Mouse (Mus musculus): ENCODE data around the gene Ifrd2.

The Ifrd2 gene

GRCm38 (mm10) chr9:107625351-107626128, 38.1 kb downstream of the Ifrd2 start:
- peak; percentile 92 for DNase-seq

GRCm38 (mm10) chr9:107626158-107626843, 38.9 kb downstream of the Ifrd2 start:
- peak; percentile 95 for DNase-seq

- DNase-seq: peak; percentile 98
These were observed 39.4 kb downstream of the Ifrd2 start for GRCm38 (mm10) chr9:107626844-107627277.

GRCm38 (mm10) chr9:107627387-107628255, 40.2 kb downstream of the Ifrd2 start:
- peak; percentile 96 for DNase-seq

GRCm38 (mm10) chr9:107628721-107629410, 41.4 kb downstream of the Ifrd2 start:
- peak; percentile 99 for DNase-seq

- DNase-seq: no peak
These were observed 41.9 kb downstream of the Ifrd2 start for GRCm38 (mm10) chr9:107629411-107629730.

GRCm38 (mm10) chr9:107629901-107630425, 42.5 kb downstream of the Ifrd2 start:
- DNase-seq: peak; percentile 94

- DNase-seq: peak; percentile 96
These were observed 43.1 kb downstream of the Ifrd2 start for GRCm38 (mm10) chr9:107630576-107630975.

GRCm38 (mm10) chr9:107631311-107631826, 43.9 kb downstream of the Ifrd2 start:
- peak; percentile 92 for DNase-seq

GRCm38 (mm10) chr9:107631861-107632260, 44.4 kb downstream of the Ifrd2 start:
- DNase-seq: peak; percentile 95

- peak; percentile 98 for DNase-seq
These were observed 45.0 kb downstream of the Ifrd2 start for GRCm38 (mm10) chr9:107632478-107632877.

GRCm38 (mm10) chr9:107633091-107633660, 45.7 kb downstream of the Ifrd2 start:
- DNase-seq: peak; percentile 99

- DNase-seq: peak; percentile 97
These were observed 46.4 kb downstream of the Ifrd2 start for GRCm38 (mm10) chr9:107633661-107634405.

- DNase-seq: peak; percentile 91
These were observed 47.2 kb downstream of the Ifrd2 start for GRCm38 (mm10) chr9:107634406-107635278.

GRCm38 (mm10) chr9:107635279-107636028, 48.0 kb downstream of the Ifrd2 start, which contains the start of gene Gnai2:
TSS of gene Gnai2 (minus strand) at chr9:107635367.
- DNase-seq: peak; percentile 100

GRCm38 (mm10) chr9:107637070-107637469, 49.6 kb downstream of the Ifrd2 start:
- peak; percentile 89 for DNase-seq

GRCm38 (mm10) chr9:107640257-107640772, 52.9 kb downstream of the Ifrd2 start:
- DNase-seq: peak; percentile 98

GRCm38 (mm10) chr9:107641666-107642065, 54.2 kb downstream of the Ifrd2 start:
- peak; percentile 89 for DNase-seq

Measured in heart, adult 11 months (tissue).